Mouse (Mus musculus): ENCODE results near the gene Cep290.
A peak's percentile ranks its signal among the peaks of the same experiment; 100 is the strongest.

Cep290 gene

DNA sequence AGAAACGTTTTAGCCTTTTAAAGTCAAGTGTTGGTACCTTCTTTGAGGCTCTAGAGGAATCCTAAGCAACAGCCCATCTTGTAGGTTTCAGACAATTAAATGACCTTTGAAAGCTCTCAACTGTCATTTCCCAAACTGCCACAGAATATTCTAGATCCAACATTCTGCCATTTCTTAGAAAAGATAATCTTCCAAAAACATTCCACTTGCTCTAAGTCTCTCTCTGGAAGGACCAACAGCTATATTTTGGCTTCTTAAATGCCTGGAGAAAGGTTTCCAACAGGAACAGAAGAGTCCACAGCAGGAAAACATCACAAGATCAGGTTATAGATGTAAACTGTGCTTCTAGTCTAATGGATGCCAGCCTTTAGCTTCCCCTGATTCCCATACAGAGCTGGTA, 103.0 kb downstream of the Cep290 start, which contains the start of the genes 4930430F08Rik and 1700017N19Rik:
4930430F08Rik (minus strand) TSS at position 101 of the 400 bp plus-strand sequence.
1700017N19Rik (plus strand) TSS at position 162 of the 400 bp plus-strand sequence.
- peak; percentile 4 for DNase-seq (ENCODE audit: low read depth)

DNA sequence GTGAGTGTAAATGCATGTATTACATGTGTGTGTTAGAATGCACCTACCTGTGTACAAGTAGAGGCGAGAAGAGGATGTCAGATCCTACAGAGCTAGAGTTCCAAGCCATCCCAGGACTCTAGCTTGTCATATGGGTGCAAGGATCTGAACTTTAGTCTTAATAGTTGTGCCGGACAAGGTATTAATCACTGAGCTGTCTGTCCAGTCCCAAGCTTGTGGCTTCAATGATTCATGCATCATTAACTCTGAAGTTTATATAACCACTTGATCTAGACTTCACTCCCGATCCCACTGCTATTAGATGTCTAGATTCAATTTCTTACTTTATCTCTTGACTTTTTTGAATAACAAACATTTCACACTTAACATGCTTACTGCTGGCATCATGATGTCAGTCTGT, 111.0 kb downstream of the Cep290 start:
- DNase-seq (ENCODE audit: low read depth) = no peak

DNA sequence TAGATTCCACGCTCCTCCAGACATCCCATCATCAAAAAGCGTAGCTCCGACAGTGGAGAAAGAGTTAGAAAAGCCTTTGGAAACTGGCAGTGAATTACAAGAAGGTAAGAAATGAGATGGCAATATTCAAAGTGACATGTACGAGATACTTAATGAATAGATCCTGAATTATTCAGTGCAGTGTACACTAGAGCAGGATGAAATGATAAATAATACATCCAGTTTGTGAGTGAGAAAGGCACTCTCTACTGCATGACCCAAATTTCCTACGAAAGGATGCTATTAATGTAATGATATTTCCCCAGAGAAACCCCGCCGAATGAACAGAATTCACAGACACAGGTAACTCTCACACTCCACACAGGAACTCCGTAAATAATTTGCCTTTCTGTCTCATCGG, 116.2 kb downstream of the Cep290 start:
- DNase-seq (ENCODE audit: low read depth) = no peak

DNA sequence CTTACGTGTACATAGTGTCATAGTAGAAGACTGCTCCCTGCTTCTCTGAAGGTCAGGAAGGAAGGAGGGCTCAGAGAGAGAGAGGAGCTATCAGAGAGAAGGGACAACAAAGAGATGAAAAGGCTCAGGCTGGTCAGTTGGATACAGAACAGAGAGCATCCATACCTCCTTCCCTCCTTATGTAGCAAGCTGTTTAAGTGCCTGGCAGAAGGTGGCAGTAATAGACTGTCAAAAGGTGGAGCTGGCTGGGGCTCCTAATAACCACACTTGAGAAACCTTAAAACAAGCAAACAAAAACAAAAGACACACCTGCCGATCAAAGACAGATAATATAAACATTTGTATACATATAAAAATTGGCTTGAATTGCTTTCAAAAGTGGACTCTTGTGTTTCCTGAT, 116.9 kb downstream of the Cep290 start:
- no peak for DNase-seq (ENCODE audit: low read depth)

DNA sequence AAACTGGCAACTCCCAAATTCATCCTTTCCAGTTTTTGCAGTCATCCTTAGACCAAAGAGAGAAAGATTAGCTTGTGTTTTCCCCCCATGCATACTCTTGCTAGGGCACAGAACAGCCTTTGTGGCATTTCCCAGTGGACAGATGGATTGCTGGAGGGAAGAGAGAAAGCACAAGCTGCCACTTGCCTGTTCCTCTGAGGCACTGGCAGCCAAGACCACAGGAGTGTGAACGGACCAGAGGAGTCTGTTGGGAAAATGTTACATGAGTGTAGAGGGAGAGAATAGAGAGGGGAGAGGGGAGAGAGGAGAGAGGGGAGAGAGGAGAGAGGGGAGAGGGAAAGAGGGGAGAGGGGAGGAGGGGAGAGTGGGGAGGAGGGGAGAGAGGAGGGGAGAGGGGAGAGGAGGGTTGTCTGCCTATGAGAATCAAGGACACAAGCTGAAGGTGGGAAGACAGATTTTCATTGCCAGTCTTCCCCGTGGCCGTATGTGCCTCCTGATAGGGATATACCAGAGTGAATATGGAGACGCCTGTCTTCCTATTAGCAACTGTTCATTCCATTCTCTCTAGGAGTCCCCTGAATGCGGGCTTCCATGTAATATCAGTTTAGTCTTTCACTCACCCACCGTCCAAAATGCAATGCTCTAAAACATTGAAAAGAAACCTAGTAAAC, 130.0 kb downstream of the Cep290 start:
- DNase-seq (ENCODE audit: low read depth) = no peak

DNA sequence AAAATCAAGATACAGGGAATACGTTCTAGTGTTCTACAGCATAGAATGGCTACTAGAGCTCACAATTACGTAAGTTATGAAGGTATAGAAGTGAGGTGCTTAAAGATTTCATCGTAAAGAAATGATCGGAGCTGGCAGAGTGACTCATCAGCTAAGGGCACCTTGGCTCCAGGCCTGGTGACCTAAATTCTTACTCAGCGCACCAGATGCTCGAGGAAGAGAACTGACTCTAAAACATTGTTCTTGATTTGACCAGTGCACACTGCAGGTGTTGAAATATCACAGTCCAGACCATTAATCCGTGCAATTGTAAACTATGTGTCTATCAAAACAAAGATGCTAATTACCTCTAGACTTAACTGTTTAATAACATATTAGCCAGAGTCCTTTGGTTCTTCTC, 132.1 kb downstream of the Cep290 start:
- DNase-seq (ENCODE audit: low read depth) = no peak

DNA sequence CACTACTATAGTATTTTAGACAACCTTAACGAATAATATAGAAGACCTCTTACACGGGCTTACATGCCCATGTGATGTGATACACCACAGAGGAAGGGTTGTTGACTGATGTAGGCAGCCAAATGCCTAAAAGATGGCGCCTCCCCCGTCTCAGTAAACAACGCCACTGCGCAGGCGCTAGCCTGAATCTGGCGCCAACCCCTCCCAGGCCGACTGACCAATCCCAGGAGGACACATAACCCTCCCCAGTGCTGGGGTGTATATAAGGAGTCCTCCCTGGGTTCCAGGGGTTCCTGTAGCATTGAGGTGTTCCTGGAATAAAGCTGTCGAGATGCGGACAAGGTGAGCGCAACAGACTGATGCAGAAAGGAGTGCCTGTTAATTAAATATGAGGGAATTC, 132.7 kb downstream of the Cep290 start:
- DNase-seq (ENCODE audit: low read depth) = no peak

DNA sequence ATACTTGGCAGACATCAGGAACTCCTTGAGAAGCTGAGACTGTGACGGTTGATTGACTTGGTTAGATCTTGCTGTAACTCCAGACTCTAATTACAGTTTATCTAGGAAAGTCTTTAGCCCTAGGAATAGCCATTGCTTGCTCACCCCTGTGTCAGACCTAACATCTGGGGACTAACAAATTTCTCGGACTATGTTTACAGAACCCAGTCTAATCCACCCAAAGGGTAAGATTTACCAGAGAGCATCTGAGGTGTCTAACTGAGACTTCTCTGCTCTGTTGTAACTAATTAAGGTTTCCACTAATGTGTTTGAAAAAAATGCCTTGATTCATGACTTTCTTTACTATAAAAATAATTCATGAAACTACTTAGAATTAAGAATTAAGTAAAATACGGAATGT, 135.1 kb downstream of the Cep290 start:
- DNase-seq (ENCODE audit: low read depth) = no peak

All from induced T-regulatory cell, adult 2 months (primary cell).